Mouse (Mus musculus) brain, embryonic 14.5 days (tissue): ENCODE results near the gene Ifitm10.

ENCODE experiments used
- CTCF ChIP-seq: fragments of 200-500 bp; IDR thresholded peaks from 2 replicates; pipeline ENCODE4 v1.5.1; 2012; ENCODE audit warnings: inconsistent platforms, mild to moderate bottlenecking, moderate library complexity, borderline replicate concordance; ENCODE audit not compliant: insufficient read depth, insufficient read length; ENCODE audit errors: extremely low read depth
- POLR2A ChIP-seq: fragments of 200-500 bp; IDR thresholded peaks from 2 replicates; pipeline ENCODE4 v1.6.1; 2012; ENCODE audit warnings: mild to moderate bottlenecking, inconsistent platforms, borderline replicate concordance; ENCODE audit not compliant: poor library complexity, insufficient read depth, insufficient read length, severe bottlenecking; ENCODE audit errors: extremely low read depth

DNA sequence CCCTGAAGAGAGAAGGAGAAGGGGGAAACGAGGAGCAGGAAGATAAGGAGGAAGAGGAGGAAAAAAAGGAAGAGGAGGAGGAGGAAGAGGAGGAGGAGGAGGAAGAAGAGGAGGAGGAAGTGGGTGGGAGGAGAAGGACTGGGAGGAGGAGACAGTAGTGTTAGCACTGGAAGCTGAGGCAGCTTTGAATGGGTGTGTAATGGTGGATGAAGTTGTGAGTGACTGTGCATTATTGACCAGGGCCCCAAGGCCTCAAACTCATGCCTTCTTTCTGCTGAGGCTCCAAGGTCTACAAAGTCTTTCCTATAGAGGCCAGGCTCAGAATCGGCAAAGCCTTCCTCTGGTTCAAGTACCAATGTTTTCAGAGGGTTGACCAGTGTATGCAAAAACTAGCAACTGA is 48.3 kb upstream of the Ifitm10 start:
- no peak for TF ChIP-seq CTCF
- TF ChIP-seq POLR2A, result no peak
